Mouse (Mus musculus) G1E (cell line): ENCODE data around the gene Cd151. TPM values are rescaled to one million over a fixed set of nuclear protein-coding genes. Genes with fewer than 3 reads are reported as not detected.
A peak's percentile ranks its signal among the peaks of the same experiment; 100 is the strongest.

ENCODE experiments used
- ATAC-seq: 2 replicates; pipeline ENCODE4 v1.8.0; 2016; ENCODE audit warnings: mild to moderate bottlenecking; ENCODE audit not compliant: insufficient number of reproducible peaks, poor library complexity, low FRiP score, severe bottlenecking; ENCODE audit errors: extremely low read depth
- DNase-seq: peaks from one replicate; pipeline ENCODE4 v3.0.0; 2012; ENCODE audit warnings: low spot score
- H3K27me3 ChIP-seq: 2 replicates; pipeline ENCODE4 v1.6.1; 2012; ENCODE audit warnings: mild to moderate bottlenecking, low read length, inconsistent platforms; ENCODE audit not compliant: insufficient read depth
- H3K36me3 ChIP-seq: replicated peaks from 2 replicates; pipeline ENCODE3; 2012; ENCODE audit warnings: mild to moderate bottlenecking, inconsistent platforms
- H3K4me1 ChIP-seq: 2 replicates; pipeline ENCODE4 v1.6.1; 2012; ENCODE audit warnings: low read depth, low read length, inconsistent platforms, mixed read lengths; ENCODE audit not compliant: insufficient read depth
- H3K4me3 ChIP-seq: 2 replicates; pipeline ENCODE4 v1.5.1; 2012; ENCODE audit warnings: low read depth, mild to moderate bottlenecking, inconsistent platforms, low read length, moderate library complexity, mixed read lengths
- H3K9me3 ChIP-seq: replicated peaks from 2 replicates; pipeline ENCODE4 v1.6.1; 2012; ENCODE audit warnings: inconsistent platforms
- CTCF ChIP-seq: IDR thresholded peaks from 2 replicates; pipeline ENCODE4 v1.5.1; 2012; ENCODE audit warnings: low read depth, low read length, inconsistent platforms, mixed read lengths
- GATA1 ChIP-seq: IDR thresholded peaks from 2 replicates; pipeline ENCODE4 v1.6.1; 2012; ENCODE audit warnings: borderline replicate concordance, low read length, inconsistent platforms, mixed read lengths
- GATA2 ChIP-seq: IDR thresholded peaks from 2 replicates; pipeline ENCODE4 v1.6.1; 2012; ENCODE audit warnings: low read depth, low read length, inconsistent platforms, borderline replicate concordance
- POLR2AphosphoS5 ChIP-seq: IDR thresholded peaks from 2 replicates; pipeline ENCODE4 v1.6.1; 2012; ENCODE audit warnings: low read depth, low read length, inconsistent platforms; ENCODE audit not compliant: insufficient replicate concordance
- TAL1 ChIP-seq: conservative IDR thresholded peaks from 2 replicates; pipeline ENCODE4 v1.6.1; 2012; ENCODE audit warnings: low read depth, low read length, inconsistent platforms, mixed read lengths
- polyA plus RNA-seq: library from polyadenylated mRNA; stranded (reverse); fragments of >175 nt; gene quantifications from 2 replicates; pipeline ENCODE4 v1.2.3, GENCODE M21; 2012
- total RNA-seq, 2 experiments: library from RNA; stranded (forward) in 1 of 2; stranded (reverse) in 1 of 2; fragments of 200-1000 nt in 1 of 2; fragments of >200 nt in 1 of 2; fragmentation: Nextera tagmentation in 1 of 2; gene quantifications; 2 replicates each; pipeline ENCODE4 v1.2.3; 2014 to 2017

The Cd151 gene
- total and polyA plus RNA-seq, 3 experiments, result 13.3 to 24.3 (median 13.8) TPM

DNA sequence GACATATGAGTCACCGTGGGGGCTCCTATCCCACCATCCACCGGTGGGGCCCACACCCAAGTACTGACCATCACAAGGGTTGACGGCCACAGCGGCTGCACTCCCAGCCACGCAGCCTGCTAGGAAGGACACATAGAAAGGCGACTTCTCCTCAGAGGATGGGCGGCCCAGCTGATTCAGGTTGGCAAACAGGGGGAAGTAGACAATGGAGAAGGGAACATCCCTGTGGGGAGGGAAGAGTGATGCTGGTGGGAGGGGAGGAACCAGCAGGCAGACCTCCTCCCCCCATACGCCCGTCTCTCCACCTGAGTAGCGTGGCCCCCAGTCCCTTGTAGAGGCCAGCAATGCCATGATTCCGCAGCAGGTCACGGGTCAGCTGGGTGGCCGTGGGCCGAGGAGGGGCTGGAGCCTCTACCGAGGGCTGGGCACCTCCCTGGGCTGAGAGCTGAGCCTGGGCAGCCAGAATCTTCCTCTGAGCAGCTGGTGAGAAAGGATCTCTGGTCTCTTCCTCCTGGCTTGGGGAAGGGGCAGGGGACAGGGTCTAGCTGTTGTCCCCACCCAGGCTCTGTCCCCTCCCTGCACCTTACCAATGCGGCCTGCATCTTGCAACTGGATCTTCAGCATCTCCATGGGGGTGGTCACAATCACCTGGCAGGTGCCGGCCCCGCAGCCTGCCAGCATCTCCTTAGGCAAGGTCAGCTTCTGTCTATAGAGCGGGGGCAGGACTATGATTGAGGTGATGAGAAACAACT lies 35.6 kb upstream of the Cd151 start:
- Histone ChIP-seq H3K36me3 (peaks cover 63% of the 10 kb centered on the region), H3K9me3 (no peaks in the 10 kb centered on the region), H3K27me3 (peaks cover 15% of the 10 kb centered on the region), H3K4me3 (no peak overlapping the region), H3K4me1 (peaks cover 86% of the 10 kb centered on the region)
- ATAC-seq (no peak), DNase-seq (no peak)
- no peak for TF ChIP-seq POLR2AphosphoS5
- no peak for TF ChIP-seq GATA1
- TF ChIP-seq GATA2, result no peak
- TF ChIP-seq TAL1, result no peak
- no peak for TF ChIP-seq CTCF

DNA sequence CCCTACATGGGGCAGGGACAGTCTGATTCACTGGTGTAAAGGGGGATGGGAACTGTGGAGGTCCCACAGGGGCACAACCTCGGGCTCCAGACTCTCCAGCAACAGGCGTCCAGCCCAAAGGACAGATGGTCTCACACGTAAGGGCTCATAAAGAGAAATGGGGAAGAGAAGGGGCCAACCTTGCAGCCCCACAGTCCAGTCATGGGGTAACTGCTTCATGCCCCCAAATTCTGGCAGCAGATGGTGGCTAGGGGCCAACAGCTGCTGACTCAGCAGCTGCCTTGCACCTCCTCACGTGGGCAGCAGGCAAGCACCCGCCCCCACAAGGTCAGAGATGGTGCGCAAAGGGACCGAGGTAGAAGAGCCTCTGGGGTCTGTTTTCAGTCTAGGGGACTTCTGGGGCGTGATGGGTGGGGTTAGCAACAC lies 35.0 kb upstream of the Cd151 start:
- peaks cover 88% of the 10 kb centered on the region for H3K4me1 ChIP-seq
- no peaks in the 10 kb centered on the region for H3K9me3 ChIP-seq
- TF ChIP-seq GATA2 (no peak), POLR2AphosphoS5 (no peak), CTCF (no peak), GATA1 (no peak), TAL1 (no peak)
- H3K27me3 ChIP-seq, result peaks cover 10% of the 10 kb centered on the region; the same call in 1 of the 2 replicates
- ATAC-seq, result 0 out of 2 replicates have a peak, but pooled peaks have one; percentile 29
- H3K4me3 ChIP-seq, result peak overlapping the region; percentile 3; the same call in 1 of the 2 replicates
- peak; percentile 41 for DNase-seq
- peaks cover 63% of the 10 kb centered on the region for H3K36me3 ChIP-seq

DNA sequence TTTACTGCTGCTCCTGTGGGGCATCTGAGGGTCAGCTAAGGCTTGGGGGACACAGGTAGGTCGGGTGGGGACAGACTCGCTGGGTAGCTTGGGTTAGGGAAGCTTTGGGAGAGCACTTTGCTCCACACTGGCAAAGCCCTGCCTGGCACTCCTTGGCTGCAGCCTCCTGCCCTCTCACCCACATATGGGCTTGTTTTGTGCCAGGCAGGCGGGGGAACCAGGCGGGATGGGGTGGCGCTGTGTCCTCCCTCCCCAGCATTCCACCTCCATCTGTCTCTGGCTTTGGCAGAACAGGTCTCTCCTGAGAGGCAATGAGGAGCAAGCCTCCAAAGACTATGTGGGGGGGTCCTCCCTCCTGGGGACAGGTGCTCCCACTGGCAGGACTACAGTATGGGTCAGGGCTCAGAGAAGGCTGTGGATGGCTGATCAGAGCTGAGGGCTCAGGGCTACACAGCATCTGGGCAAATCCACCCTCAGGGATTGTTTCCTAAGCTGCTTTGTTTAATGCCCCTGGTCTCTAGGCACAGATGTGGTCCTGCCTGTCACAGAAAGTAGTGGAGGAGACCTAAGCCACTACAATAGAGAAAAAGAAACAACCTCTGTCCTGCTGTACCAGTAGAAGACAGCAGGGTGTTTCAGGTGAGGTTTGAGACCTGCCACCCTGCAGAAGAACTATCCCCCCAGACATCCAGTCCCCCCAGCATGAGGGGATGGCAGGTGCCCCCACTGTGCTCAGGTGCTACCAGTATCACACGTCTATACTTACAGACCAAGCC lies 34.3 kb upstream of the Cd151 start:
- Histone ChIP-seq H3K9me3 (no peaks in the 10 kb centered on the region), H3K36me3 (peaks cover 68% of the 10 kb centered on the region), H3K4me1 (peaks cover 86% of the 10 kb centered on the region), H3K27me3 (peaks cover 3% of the 10 kb centered on the region; the same call in 1 of the 2 replicates), H3K4me3 (peak overlapping the region; percentile 25; the same call in 1 of the 2 replicates)
- ATAC-seq (no peak), DNase-seq (no peak)
- TF ChIP-seq CTCF, result no peak
- TF ChIP-seq GATA2, result no peak
- no peak for TF ChIP-seq GATA1

DNA sequence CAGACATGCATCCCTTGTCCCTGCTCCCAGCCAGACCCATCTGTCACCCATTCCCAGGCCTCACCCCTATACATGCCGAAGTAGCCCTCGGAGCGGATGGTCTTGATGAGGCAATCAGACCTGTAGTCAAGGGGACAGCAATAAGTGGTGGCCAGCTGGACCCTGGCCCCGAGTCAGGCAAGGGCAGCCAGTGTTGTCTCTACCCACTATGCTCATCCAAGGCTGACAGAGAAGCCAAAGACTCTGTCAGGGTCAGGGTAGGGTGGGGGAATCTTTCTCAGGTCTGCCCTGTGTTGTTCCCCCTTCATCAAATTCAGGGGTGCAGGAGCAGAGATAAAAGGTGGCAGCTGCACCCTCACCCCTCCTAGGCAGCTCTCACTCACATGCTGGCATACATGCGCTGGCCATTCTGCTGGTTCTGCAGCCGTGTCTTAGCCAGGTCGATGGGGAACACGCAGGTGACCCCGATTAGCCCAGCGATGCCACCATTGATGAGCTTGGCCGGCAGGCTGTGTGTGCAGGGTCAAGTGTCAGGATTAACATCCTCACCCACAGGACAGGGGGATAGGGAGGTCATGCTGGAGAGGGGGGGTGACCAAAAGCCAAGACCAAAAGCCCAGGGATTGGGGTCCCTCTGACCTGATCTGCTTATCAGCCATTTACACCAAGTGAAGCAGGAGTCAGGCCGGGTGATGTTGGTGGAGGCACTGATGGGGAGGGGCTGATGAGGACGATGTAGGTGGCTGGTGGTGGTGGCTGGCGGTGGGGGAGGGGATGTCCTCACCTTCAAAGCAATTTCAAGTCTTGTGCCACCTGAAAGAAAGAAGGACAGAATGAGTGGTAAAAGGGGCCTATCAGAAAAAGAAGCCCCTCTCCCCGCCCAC lies 33.4 kb upstream of the Cd151 start:
- no peak for ATAC-seq
- H3K36me3 ChIP-seq, result peaks cover 77% of the 10 kb centered on the region
- H3K4me3 ChIP-seq, result peak overlapping the region; percentile 70; the same call in 1 of the 2 replicates
- H3K4me1 ChIP-seq, result peaks cover 83% of the 10 kb centered on the region
- TF ChIP-seq GATA2 (no peak), GATA1 (no peak), TAL1 (no peak), CTCF (no peak), POLR2AphosphoS5 (no peak)
- no peak for DNase-seq
- H3K27me3 ChIP-seq, result peaks cover under 1% of the 10 kb centered on the region; the same call in 1 of the 2 replicates
- H3K9me3 ChIP-seq, result no peaks in the 10 kb centered on the region

DNA sequence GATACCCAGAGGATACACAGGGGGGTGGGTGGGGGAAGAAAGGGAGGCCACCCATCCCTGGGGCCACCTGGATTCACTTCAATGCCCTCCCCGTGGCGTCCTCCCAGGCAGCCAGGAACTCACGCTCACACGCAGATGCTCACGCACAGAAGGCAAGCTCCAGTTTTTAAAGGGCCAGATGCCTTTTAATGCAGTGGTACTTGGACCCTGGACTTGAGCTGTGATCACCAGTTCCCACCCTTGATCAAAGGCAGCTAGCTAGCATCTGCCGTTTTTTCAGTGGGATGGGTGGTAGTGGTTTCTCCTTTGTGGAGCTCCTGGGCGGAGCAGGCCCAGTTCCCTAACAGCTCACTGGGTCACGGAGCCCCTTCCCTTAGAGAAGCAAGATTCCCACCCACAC lies 32.7 kb upstream of the Cd151 start:
- Histone ChIP-seq H3K9me3 (no peaks in the 10 kb centered on the region), H3K36me3 (peaks cover 80% of the 10 kb centered on the region), H3K4me3 (peak overlapping the region; percentile 70), H3K4me1 (peaks cover 83% of the 10 kb centered on the region), H3K27me3 (no peaks in the 10 kb centered on the region; the same call in 1 of the 2 replicates)
- no peak for ATAC-seq
- no peak for TF ChIP-seq POLR2AphosphoS5
- no peak for TF ChIP-seq GATA1
- no peak for TF ChIP-seq TAL1
- no peak for TF ChIP-seq CTCF
- no peak for TF ChIP-seq GATA2
- peak; percentile 29 for DNase-seq
